Mouse (Mus musculus) adrenal gland, postnatal 25 days (tissue): ENCODE measurements around the gene Cpne5. TPM values are rescaled to one million over a fixed set of nuclear protein-coding genes. Genes with fewer than 3 reads are reported as not detected.

Experiments used
- DNase-seq: peaks from one replicate; pipeline ENCODE4 v3.0.0; 2021; ENCODE audit warnings: mixed read lengths
- total RNA-seq: library from RNA; stranded (reverse); gene quantifications from 2 replicates; pipeline ENCODE4 v1.2.3, GENCODE M21; 2021

The Cpne5 gene
- total RNA-seq, 1 experiment from 2014 or later, result 0.52 TPM

- DNase-seq, result no peak
Observed at GRCm38 (mm10) chr17:29210037-29210436, 27.9 kb downstream of the Cpne5 start.

GRCm38 (mm10) chr17:29206052-29206451 lies 31.9 kb downstream of the Cpne5 start:
- DNase-seq, result no peak

- DNase-seq, result no peak
Observed at GRCm38 (mm10) chr17:29202604-29203003, 35.4 kb downstream of the Cpne5 start.

- no peak for DNase-seq
Observed at GRCm38 (mm10) chr17:29199821-29200220, 38.1 kb downstream of the Cpne5 start.

- no peak for DNase-seq
Observed at GRCm38 (mm10) chr17:29199151-29199800, 38.7 kb downstream of the Cpne5 start.

- no peak for DNase-seq
Observed at GRCm38 (mm10) chr17:29195579-29195978, 42.4 kb downstream of the Cpne5 start.

- DNase-seq, result no peak
Observed at GRCm38 (mm10) chr17:29188989-29189388, 49.0 kb downstream of the Cpne5 start.

- no peak for DNase-seq
Observed at GRCm38 (mm10) chr17:29186989-29187859, 50.7 kb downstream of the Cpne5 start.

- DNase-seq, result no peak
Observed at GRCm38 (mm10) chr17:29185376-29186046, 52.5 kb downstream of the Cpne5 start.

GRCm38 (mm10) chr17:29183162-29183561 lies 54.8 kb downstream of the Cpne5 start:
- DNase-seq, result no peak

GRCm38 (mm10) chr17:29181751-29182150 lies 56.2 kb downstream of the Cpne5 start:
- no peak for DNase-seq

- DNase-seq, result no peak
Observed at GRCm38 (mm10) chr17:29180406-29181127, 57.4 kb downstream of the Cpne5 start.

- DNase-seq, result no peak
Observed at GRCm38 (mm10) chr17:29179917-29180316, 58.0 kb downstream of the Cpne5 start.

GRCm38 (mm10) chr17:29178503-29179059 lies 59.4 kb downstream of the Cpne5 start:
- DNase-seq, result no peak

GRCm38 (mm10) chr17:29176391-29177267 lies 61.3 kb downstream of the Cpne5 start:
- DNase-seq, result peak; percentile 75

- no peak for DNase-seq
Observed at GRCm38 (mm10) chr17:29175693-29176092, 62.3 kb downstream of the Cpne5 start.

- no peak for DNase-seq
Observed at GRCm38 (mm10) chr17:29173165-29173564, 64.8 kb downstream of the Cpne5 start.

- DNase-seq, result no peak
Observed at GRCm38 (mm10) chr17:29172062-29172461, 65.9 kb downstream of the Cpne5 start.

GRCm38 (mm10) chr17:29171001-29171772 lies 66.8 kb downstream of the Cpne5 start:
- peak; percentile 84 for DNase-seq

GRCm38 (mm10) chr17:29170431-29171000 lies 67.5 kb downstream of the Cpne5 start:
- no peak for DNase-seq
